Mouse (Mus musculus) gastrocnemius, postnatal 10 days (tissue): ENCODE data around the gene AI467606. TPM values are rescaled to one million over a fixed set of nuclear protein-coding genes. Genes with fewer than 3 reads are reported as not detected.

Experiments used
- DNase-seq: peaks from one replicate; pipeline ENCODE4 v3.0.0; 2021; ENCODE audit warnings: mixed read lengths
- microRNA-seq, 2 experiments: library from miRNA; unstranded; fragments of <30 nt; microRNA quantifications; one replicate each; pipeline ENCODE4 v1.2.0; 2021
- total RNA-seq, 2 experiments: library from RNA; stranded (reverse); gene quantifications; 2 replicates each; pipeline ENCODE4 v1.2.3; 2021

AI467606 gene
- total RNA-seq, 2 experiments from 2014 or later: 0.59 to 2.1 TPM

DNA sequence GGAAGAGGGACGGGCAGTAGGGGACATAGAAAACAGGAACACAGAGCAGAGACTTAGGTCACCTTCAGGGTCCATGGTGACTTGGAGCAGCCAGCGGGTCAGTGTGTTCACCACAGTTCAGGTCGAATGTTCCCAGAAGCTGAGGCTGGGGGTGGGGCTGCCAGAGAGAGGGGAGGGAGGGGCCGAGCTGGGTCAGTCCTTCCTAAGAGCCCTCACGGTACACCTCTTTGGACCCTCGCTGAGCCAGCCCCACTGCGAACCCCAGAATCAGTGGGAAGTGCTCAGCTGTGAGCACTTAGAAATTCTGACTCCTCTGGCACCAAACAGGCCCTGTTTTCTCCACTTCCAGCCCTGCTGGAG, 30.7 kb downstream of the AI467606 start, which contains the start of gene Qprt:
Qprt (minus strand) TSS at position 316 of the 360 bp plus-strand sequence.
- DNase-seq: no peak

DNA sequence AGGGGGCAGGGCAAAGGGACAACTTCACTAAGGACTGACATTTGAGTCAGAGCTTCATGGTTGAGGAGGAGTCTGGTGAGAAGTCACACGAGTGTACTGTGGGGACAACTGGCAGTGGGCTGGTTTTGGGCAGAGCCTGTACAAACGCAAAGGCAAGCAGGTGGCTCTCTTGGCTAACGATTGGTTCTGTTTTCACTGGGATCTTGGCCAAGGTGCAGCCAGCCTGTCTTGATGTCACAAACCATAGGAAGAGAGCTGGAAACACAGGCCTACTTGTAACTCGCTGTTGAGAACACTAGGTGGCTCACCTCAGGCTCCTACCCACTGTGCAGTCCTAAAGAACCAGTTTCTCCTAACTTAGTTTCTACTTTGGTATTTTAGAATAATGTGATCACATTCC, 38.5 kb downstream of the AI467606 start:
- DNase-seq: no peak

DNA sequence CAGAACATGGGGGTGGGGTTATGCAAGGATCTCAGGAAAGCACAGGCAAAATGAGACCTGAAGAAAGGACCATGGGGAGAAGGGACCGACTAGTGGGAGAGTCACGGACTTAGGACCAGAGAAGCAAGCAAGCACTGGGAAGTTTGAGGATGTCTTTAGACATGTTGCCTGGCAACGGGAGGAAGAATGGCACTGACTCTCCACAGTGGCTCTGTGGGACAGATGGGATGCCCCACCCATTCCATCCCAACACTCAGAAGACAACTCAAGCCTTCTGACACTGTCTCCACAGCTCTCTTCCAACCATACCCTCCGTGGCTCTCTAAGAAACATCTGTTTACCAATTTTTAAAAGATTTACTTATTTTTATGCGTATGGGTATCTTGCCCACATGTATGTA, 42.0 kb downstream of the AI467606 start:
- DNase-seq: no peak

DNA sequence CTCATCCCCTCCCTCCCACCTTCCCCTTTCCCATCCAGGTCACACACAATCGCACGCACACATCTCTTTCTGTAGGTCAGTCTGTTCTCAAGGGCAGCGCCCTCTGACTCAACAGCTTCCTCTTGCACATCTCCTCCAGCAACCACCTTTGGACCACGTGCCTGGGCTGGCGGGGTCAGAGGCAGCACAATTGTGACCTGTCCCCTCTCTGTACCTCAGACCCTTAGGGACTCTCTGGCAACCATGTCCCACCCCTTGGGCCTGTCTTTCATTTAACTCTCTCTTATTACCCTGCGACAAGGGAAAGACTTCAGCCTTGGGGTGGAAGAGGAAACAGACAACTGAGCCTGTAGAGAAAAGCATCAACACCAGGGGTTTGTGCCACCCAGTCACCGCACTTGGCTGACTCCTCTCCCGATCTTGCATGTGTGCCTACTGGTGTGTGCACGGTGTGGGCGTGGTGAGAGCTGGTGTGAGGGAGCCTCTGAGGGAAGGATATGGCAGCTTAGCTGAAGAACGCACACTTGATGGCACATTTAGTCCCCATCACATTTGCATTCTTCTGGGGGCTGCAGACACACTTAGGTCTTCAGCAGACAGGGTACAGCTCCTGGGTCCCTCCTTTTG, 43.8 kb downstream of the AI467606 start:
- no peak for DNase-seq

DNA sequence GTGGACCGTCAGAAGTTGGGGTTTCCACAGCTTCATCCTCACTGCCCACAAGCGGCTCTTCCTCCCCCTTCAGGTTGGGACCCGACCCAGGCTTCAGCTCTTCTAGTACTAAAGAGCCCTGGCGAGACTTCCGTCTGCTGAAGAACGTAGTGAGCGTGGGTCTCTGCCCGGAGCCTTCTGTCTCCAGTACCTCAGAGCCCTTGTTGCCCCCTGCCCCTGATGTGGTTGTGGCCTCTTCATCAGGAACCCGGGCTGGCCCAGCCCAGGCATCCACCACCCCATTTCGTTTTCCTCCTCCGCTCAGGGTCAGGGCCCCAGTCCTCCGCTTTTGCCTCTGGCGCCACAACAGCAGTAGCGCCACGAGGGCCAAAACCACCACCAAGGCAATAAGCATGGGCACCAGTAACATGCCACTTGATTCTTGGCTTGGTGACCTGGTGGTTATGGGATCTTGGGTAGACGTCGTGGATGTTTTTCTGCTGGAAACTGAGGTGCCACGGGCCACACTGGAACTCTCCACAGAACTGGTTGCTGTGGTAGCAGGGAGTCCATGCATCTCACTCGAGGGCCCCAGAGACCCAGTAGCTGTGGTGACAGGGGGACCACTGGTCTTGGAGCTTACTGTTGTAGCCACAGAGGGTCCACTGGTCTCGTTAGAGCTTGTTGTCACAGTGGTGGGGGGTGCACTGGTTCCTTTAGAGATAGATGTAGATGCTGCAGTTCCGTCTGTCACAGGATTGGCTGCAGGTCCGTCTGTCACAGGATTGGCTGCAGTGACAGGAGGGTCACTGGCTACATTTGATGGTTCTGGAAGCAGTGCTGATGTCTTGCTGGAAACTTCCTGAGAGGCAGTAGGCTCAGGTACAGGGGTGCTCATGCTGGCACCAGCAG, 45.3 kb downstream of the AI467606 start:
- no peak for DNase-seq

DNA sequence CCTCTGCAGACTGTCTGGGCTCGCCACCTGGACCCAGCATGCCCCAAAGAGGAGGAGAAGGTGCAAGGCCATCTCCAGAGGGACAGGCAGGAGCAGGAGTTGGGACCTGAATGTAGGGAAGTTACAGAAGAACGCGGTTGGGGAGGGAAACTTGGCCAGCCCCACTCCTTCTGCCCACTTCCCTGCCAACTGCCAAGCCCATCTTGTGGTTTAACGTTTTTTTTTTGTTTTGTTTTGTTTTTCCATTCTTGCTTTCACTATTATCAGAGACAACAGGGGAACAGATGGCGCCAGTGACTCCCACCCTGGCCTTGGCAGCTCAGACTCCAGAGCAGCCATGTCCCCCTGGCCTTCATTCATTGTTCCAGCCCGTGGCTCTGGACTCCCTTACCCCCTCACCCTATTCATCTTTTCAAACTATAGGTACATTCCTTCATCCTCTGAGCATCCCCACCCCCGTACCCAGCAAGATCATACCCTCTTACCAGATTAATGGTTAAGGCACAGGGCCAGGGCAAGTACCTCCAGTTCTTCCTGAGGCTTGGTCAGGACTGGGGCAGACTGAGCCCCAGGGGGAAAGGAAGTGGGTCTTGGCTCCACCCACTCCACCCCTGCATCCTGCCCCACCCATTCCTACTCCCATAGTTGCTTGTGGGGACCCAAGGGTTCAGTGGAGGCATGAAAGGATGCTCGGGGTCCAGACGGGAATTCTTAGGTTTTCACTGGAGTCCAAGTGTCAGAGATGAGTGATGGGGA, 46.3 kb downstream of the AI467606 start, which contains the start of gene Spn:
Spn (minus strand) TSS at position 562 of the 756 bp plus-strand sequence.
- no peak for DNase-seq

DNA sequence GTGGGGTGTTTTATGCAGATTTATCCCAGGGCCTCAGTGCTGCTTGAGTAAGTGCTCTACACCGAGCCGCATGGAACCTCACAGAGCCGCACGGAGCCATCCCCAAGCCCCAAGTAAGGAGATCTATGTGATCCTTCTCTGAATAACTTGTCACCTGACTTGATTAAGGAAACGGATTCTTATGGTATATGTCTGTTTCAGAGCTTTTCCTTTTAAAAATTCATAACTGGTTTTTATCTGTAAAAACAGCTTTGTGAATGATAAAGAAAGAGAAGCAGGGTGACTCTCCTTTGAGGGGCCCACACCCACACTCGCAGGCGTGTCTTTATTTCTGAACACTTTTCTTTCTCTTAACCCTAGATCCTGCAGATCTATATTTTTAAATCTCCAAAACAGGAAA, 47.9 kb downstream of the AI467606 start:
- DNase-seq: no peak

DNA sequence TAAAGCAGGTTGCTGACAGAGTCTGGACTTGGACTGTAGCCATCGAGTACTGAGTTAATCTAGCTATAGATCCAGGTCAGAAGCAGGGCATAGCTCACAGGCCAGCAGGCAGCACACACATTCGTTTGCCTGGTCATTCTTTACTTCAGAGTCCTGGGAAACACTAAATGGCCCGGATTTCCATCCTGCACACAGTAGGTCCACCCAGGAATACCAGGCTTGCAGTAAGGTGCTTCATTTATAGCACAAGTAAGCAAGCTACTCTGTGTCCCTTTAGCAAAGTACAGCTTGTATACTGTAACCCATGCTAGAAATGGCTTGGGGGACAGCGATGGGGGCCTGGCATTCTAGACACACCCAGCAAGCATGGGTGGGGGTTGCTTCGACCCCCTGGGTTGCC, 48.4 kb downstream of the AI467606 start:
- DNase-seq: no peak

DNA sequence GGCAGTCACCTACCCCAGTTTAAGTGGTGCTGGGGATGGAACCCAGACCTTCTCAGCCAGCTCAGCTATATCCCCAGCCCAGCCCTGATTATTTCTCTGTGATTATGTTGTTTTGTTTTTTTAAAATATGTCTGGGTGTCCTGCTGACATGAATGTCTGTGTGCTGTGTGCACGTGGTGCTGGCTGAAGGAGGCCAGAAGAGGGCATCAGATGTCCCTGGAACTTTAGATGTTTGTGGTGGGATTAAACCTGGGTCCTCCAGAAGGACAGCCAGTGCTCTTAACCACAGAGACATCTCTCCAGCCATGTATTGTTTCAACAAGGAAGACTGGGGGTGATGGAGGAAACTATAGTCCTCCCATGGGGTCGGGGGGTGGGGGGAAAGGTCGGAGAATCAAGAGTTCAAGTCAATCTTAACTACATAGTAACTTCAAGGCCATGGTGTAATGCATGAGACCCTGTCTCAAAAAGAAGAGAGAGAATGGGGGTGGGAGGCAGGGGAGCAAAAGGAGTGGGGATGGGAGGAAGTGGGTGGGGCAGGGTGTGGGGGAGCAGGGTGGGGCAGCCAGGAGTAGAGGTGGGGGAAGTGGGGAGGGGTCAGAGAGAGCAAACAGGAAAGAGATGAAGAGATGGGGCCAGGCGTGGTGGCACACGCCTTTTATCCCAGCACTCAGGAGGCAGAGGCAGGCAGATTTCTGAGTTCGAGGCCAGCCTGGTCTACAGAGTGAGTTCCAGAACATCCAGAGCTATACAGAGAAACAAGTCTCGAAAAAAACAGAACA, 49.7 kb downstream of the AI467606 start:
- DNase-seq: no peak

DNA sequence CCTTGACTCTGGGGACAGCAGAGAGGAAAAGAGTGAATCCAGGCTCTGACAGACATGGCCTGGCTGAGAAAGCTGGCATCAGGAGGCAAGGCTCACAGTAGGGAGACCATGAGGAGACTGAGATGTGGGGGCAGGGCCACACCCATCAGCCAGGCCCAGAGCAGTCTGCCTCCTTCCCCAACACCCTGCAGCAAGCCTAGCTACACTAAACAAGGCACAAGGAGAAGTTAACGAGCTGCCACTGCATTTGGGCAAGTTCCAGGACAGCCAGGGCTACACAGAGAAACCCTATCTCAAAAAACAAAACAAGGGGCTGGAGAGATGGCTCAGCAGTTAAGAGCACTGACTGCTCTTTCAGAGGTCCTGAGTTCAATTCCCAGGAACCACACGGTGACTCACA, 51.1 kb downstream of the AI467606 start:
- DNase-seq: no peak

DNA sequence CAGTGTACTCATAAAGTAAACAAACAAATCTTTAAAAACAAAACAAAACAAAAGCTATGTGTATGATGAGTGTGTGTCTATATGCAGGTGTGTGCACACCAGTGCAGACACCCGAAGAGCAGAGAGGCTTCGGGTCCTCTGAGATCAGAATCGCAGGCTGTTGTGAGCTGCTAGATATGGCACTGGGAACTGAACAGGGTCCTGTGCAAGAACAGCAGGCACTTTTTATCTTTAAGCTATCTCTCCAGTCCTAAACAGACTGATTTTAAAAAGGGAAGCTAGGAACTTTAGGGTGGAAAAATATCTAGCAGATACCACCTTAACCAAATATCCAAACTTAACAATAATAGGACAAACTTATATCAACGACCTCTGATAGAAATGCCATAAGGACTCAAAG, 51.5 kb downstream of the AI467606 start:
- DNase-seq: no peak

Small RNA genes within 50 kb of the gene (microRNA-seq; reads per million reads assigned to microRNA genes)
- gene Gm44343: 0 reads per million in 2 experiments

Other genes starting within 250 kb of the AI467606 start
- gene Doc2a, start 243.9 kb upstream of the AI467606 start, total RNA-seq: under 1 TPM; 0.14 to 0.68 TPM
- 10 to 100 TPM; 11.9 to 18.1 TPM for gene Hirip3, start 229.4 kb upstream of the AI467606 start, total RNA-seq
- 10 to 100 TPM; 18.6 to 23.6 TPM for gene Ino80e, start 229.0 kb upstream of the AI467606 start, total RNA-seq
- 10 to 100 TPM; 40.2 to 52.3 TPM for gene Taok2, start 206.7 kb upstream of the AI467606 start, total RNA-seq
- gene Tmem219, start 168.4 kb upstream of the AI467606 start, total RNA-seq: 10 to 100 TPM; 16.2 to 17.3 TPM
- gene Kctd13, start 162.5 kb upstream of the AI467606 start, total RNA-seq: 1 to 10 TPM; 3.7 to 5.0 TPM
- gene Asphd1, start 141.8 kb upstream of the AI467606 start, total RNA-seq: under 1 TPM in 1 of 2 experiments, not detected in 1; 0.35 TPM
- 10 to 100 TPM in 1 of 2 experiments, 1 to 10 TPM in 1; 5.9 to 10.5 TPM for gene Sez6l2, start 140.8 kb upstream of the AI467606 start, total RNA-seq
- 10 to 100 TPM; 38.3 to 39.9 TPM for gene Cdipt, start 115.4 kb upstream of the AI467606 start, total RNA-seq
- under 1 TPM; 0.42 to 0.45 TPM for gene Cdiptos, start 115.3 kb upstream of the AI467606 start, total RNA-seq
- gene Mvp, start 76.7 kb upstream of the AI467606 start, total RNA-seq: 10 to 100 TPM; 23.3 to 28.3 TPM
- 1 to 10 TPM in 1 of 2 experiments, not detected in 1; 1.5 TPM for gene Pagr1b, start 74.9 kb upstream of the AI467606 start, total RNA-seq
- 1 to 10 TPM; 2.5 to 8.2 TPM for gene Pagr1a, start 74.0 kb upstream of the AI467606 start, total RNA-seq
- gene Gm42742, start 70.3 kb upstream of the AI467606 start, total RNA-seq: 10 to 100 TPM; 17.5 to 23.1 TPM
- 1 to 10 TPM; 1.9 to 4.6 TPM for gene Prrt2, start 70.1 kb upstream of the AI467606 start, total RNA-seq
- gene Maz, start 64.3 kb upstream of the AI467606 start, total RNA-seq: 10 to 100 TPM; 75.6 to 92.8 TPM
- 10 to 100 TPM; 10.8 to 12.5 TPM for gene Kif22, start 48.9 kb upstream of the AI467606 start, total RNA-seq
- not detected for gene Zg16, start 4.0 kb upstream of the AI467606 start, total RNA-seq
- gene Qprt, start 30.9 kb downstream of the AI467606 start, total RNA-seq: 1 to 10 TPM; 1.9 to 2.3 TPM
- gene Spn, start 46.5 kb downstream of the AI467606 start, total RNA-seq: under 1 TPM; 0.16 to 0.86 TPM
- gene Cd2bp2, start 104.7 kb downstream of the AI467606 start, total RNA-seq: 10 to 100 TPM; 36.7 to 41.1 TPM
- gene Tbc1d10b, start 117.1 kb downstream of the AI467606 start, total RNA-seq: 10 to 100 TPM; 38.6 to 45.1 TPM
- gene Mylpf, start 117.5 kb downstream of the AI467606 start, total RNA-seq: over 10,000 TPM; 46,059 to 51,168 TPM
- 1 to 10 TPM; 5.5 to 7.3 TPM for gene Zfp553, start 141.7 kb downstream of the AI467606 start, total RNA-seq
- gene Sept1, start 141.8 kb downstream of the AI467606 start, total RNA-seq: 1 to 10 TPM; 6.9 to 7.5 TPM
- gene Zfp771, start 152.9 kb downstream of the AI467606 start, total RNA-seq: 10 to 100 TPM; 18.6 to 20.9 TPM
- gene Dctpp1, start 169.3 kb downstream of the AI467606 start, total RNA-seq: 10 to 100 TPM; 33.9 to 38.6 TPM
- gene Sephs2, start 182.7 kb downstream of the AI467606 start, total RNA-seq: 10 to 100 TPM; 19.5 to 20.5 TPM
- gene Itgal, start 204.9 kb downstream of the AI467606 start, total RNA-seq: 1 to 10 TPM in 1 of 2 experiments, under 1 TPM in 1; 0.75 to 1.5 TPM